Mouse (Mus musculus): ENCODE results near the gene Asb16. TPM values are rescaled to one million over a fixed set of nuclear protein-coding genes. Genes with fewer than 3 reads are reported as not detected.

The Asb16 gene
- polyA plus RNA-seq, 1 experiment: 0.70 TPM

DNA sequence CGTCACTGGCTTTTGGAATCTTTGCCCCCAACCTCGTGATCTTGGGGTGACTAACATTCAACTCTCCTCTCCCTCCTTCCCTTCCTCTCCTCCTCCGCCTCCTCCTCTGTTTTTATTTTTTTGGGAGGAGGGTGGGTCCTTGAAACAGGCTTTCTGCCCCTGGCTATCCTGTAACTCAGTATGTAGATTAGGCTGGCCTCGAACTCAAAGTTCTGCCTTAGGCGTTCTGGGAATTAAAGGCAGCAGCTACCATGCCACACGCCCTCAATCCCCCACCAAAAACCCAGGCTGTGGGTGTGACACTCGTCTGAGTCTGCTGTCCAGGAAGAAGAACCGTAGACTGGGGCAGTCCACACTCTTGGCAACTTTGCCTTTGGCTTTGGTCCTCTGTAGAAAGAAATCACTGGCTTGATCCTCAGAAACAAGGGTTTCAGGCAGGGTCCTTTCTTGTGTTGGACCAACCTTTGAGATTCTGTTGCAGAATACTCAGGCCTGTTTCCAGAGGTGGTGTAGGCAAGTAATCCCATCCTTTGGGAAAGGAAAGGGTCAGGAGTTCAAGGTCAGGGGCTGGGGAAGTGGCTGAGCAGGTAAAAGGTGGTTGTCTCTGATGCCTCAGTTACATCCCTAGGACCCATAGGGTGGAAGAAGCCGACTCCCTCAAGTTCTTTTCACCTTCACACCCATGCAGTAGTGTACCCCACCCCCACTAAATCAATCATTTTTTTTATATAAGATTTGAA, 19.0 kb upstream of the Asb16 start:
- Histone ChIP-seq H3K27ac (ENCODE audit: insufficient read depth, low read depth, low read length) (no peak overlapping the region), H3K4me1 (ENCODE audit: control insufficient read depth, insufficient read depth, low read length) (no peaks in the 10 kb centered on the region), H3K4me3 (ENCODE audit: insufficient read depth, low read depth, low read length) (no peak overlapping the region), H3K27me3 (replicated peaks; ENCODE audit: control insufficient read depth, insufficient read depth, low read length) (no peaks in the 10 kb centered on the region), H3K36me3 (ENCODE audit: control insufficient read depth, insufficient read depth, low read length) (no peaks in the 10 kb centered on the region)
- 19% methylated on average over 9 of the region's 9 CpGs for WGBS
- TF ChIP-seq POLR2A (IDR thresholded peaks at IDR 0.05; ENCODE audit: low read depth, low read length) (no peak), CTCF (conservative IDR thresholded peaks at IDR 0.05; ENCODE audit: insufficient read depth, insufficient read length, low read depth, low read length) (no peak)
- no peak for DNase-seq

DNA sequence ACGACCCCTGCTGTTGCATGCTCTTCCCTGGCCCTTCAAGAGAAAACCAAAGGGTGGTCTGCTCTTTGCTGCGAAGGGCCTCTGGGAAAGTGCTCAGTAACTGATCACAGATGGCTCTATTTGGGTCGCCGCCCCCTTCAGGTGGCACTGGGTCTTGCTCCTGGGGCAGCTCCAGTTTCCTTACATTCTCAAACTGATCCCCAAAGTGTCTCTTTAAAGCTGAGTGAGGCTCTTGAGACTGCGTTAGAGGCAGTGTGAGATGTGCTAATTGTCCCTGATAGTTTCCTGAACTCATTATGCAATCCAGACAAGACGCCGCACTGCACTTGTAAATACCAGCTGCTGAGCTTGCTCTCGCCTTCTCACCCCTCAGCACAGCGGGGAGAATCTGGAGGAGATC, 11.0 kb upstream of the Asb16 start:
- H3K27me3 ChIP-seq (replicated peaks; ENCODE audit: control insufficient read depth, insufficient read depth, low read length): no peaks in the 10 kb centered on the region
- TF ChIP-seq POLR2A (IDR thresholded peaks at IDR 0.05; ENCODE audit: low read depth, low read length) (no peak), CTCF (conservative IDR thresholded peaks at IDR 0.05; ENCODE audit: insufficient read depth, insufficient read length, low read depth, low read length) (peak; percentile 34; the same call in 1 of the 2 replicates)
- H3K4me1 ChIP-seq (ENCODE audit: control insufficient read depth, insufficient read depth, low read length): no peaks in the 10 kb centered on the region
- no peaks in the 10 kb centered on the region for H3K36me3 ChIP-seq (ENCODE audit: control insufficient read depth, insufficient read depth, low read length)
- H3K27ac ChIP-seq (ENCODE audit: insufficient read depth, low read depth, low read length): no peak overlapping the region
- DNase-seq: no peak
- 52% methylated on average over 9 of the region's 9 CpGs for WGBS
- no peak overlapping the region for H3K4me3 ChIP-seq (ENCODE audit: insufficient read depth, low read depth, low read length)

DNA sequence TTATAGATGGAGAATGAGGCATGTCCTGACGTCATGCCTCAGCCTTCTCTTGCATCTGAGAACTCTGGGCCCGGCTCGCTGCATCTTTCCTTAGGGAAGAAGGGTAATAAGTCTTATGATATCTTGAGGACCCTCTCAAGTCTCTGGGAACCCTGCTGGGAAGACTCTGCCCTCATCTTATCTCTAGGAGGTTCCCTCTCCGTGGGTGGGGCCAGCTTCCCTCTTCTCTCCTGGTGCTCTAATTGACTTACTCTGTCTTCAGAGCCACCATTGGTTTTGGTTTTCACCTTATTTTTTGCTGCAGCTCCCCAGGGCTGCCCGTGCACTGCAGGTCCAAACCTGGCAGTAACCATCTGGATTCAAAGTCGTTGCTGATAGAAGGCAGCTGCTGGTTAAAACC, 10.4 kb upstream of the Asb16 start:
- no peaks in the 10 kb centered on the region for H3K27me3 ChIP-seq (replicated peaks; ENCODE audit: control insufficient read depth, insufficient read depth, low read length)
- no peak for DNase-seq
- 90% methylated on average over 6 of the region's 6 CpGs for WGBS
- no peak overlapping the region for H3K4me3 ChIP-seq (ENCODE audit: insufficient read depth, low read depth, low read length)
- H3K27ac ChIP-seq (ENCODE audit: insufficient read depth, low read depth, low read length): no peak overlapping the region
- no peaks in the 10 kb centered on the region for H3K4me1 ChIP-seq (ENCODE audit: control insufficient read depth, insufficient read depth, low read length)
- TF ChIP-seq POLR2A (IDR thresholded peaks at IDR 0.05; ENCODE audit: low read depth, low read length) (no peak), CTCF (conservative IDR thresholded peaks at IDR 0.05; ENCODE audit: insufficient read depth, insufficient read length, low read depth, low read length) (no peak)
- H3K36me3 ChIP-seq (ENCODE audit: control insufficient read depth, insufficient read depth, low read length): no peaks in the 10 kb centered on the region

DNA sequence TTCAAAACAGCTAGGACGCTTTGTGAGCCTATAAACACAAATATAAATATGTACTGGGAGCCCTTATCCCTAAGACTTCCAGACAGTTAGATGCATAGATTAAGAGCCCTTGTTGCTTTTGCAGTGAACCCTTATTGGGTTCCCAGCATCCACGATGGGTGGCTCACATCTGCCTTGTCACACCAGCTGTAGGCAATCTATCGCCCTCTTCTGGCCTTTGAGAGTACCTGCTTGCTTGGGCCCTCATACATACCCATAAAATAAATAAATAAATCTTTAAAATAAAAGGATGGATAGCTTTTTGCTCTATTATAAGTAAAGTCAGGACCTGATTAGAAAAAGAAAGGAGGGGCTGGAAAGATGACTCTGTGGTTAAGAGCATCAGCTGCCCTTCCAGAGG, 10.0 kb upstream of the Asb16 start:
- DNase-seq: no peak
- WGBS: 97% methylated on average over 3 of the region's 3 CpGs
- no peaks in the 10 kb centered on the region for H3K27me3 ChIP-seq (replicated peaks; ENCODE audit: control insufficient read depth, insufficient read depth, low read length)
- H3K4me3 ChIP-seq (ENCODE audit: insufficient read depth, low read depth, low read length): no peak overlapping the region
- TF ChIP-seq POLR2A (IDR thresholded peaks at IDR 0.05; ENCODE audit: low read depth, low read length) (no peak), CTCF (conservative IDR thresholded peaks at IDR 0.05; ENCODE audit: insufficient read depth, insufficient read length, low read depth, low read length) (peak; percentile 30; the same call in 1 of the 2 replicates)
- H3K36me3 ChIP-seq (ENCODE audit: control insufficient read depth, insufficient read depth, low read length): no peaks in the 10 kb centered on the region
- no peaks in the 10 kb centered on the region for H3K4me1 ChIP-seq (ENCODE audit: control insufficient read depth, insufficient read depth, low read length)
- H3K27ac ChIP-seq (ENCODE audit: insufficient read depth, low read depth, low read length): no peak overlapping the region

DNA sequence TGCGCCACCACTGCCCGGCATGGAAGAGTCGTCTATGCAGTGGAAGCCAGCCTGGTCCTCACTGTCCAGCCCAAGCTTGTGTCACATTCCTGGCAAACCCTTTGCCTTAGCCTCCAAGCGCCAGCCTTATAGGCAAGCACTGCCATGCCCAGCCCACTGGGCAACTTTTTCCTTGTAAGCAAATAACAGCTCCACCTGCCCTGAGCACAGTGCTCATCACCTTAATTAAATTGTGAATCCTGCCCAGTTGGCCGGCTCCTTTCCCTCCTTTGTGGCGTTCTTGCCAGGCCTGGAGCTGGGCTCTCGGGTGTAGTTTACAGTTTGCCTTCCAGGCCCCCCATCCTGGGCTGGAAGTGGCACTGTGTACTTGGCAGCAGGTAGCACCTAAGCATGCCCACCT, 5.3 kb upstream of the Asb16 start:
- Histone ChIP-seq H3K4me1 (ENCODE audit: control insufficient read depth, insufficient read depth, low read length) (peaks cover 3% of the 10 kb centered on the region; the same call in 1 of the 2 replicates), H3K27ac (ENCODE audit: insufficient read depth, low read depth, low read length) (no peak overlapping the region), H3K36me3 (ENCODE audit: control insufficient read depth, insufficient read depth, low read length) (no peaks in the 10 kb centered on the region), H3K4me3 (ENCODE audit: insufficient read depth, low read depth, low read length) (no peak overlapping the region), H3K27me3 (replicated peaks; ENCODE audit: control insufficient read depth, insufficient read depth, low read length) (no peaks in the 10 kb centered on the region)
- DNase-seq: no peak
- 87% methylated on average over 7 of the region's 7 CpGs for WGBS
- no peak for TF ChIP-seq POLR2A (IDR thresholded peaks at IDR 0.05; ENCODE audit: low read depth, low read length)
- TF ChIP-seq CTCF (conservative IDR thresholded peaks at IDR 0.05; ENCODE audit: insufficient read depth, insufficient read length, low read depth, low read length): no peak

DNA sequence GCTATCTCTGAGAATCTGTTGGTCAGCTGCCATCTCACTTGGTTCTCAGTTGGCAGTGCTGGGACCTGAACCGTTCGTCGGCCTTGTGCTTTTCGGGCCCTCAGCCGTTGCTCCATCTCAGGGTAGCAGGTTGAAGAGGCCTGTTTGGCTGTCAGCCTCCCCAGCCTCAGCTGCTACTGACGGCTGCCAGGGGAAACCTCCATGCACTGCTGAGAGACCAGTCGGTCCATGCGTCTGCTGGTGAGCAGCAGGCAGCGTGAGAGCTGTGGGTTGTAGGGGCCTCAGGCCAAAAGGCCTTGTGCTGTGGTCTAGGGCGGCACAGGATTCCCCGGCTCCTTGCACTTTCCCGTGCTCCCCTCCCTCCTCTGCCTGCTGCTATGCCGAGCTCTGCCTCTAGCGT, 2.7 kb upstream of the Asb16 start:
- Histone ChIP-seq H3K27ac (ENCODE audit: insufficient read depth, low read depth, low read length) (no peak overlapping the region), H3K4me1 (ENCODE audit: control insufficient read depth, insufficient read depth, low read length) (peaks cover 3% of the 10 kb centered on the region; the same call in 1 of the 2 replicates), H3K27me3 (replicated peaks; ENCODE audit: control insufficient read depth, insufficient read depth, low read length) (no peaks in the 10 kb centered on the region), H3K4me3 (ENCODE audit: insufficient read depth, low read depth, low read length) (no peak overlapping the region), H3K36me3 (ENCODE audit: control insufficient read depth, insufficient read depth, low read length) (no peaks in the 10 kb centered on the region)
- DNase-seq: no peak
- 89% methylated on average over 14 of the region's 14 CpGs for WGBS
- TF ChIP-seq CTCF (conservative IDR thresholded peaks at IDR 0.05; ENCODE audit: insufficient read depth, insufficient read length, low read depth, low read length) (no peak), POLR2A (IDR thresholded peaks at IDR 0.05; ENCODE audit: low read depth, low read length) (no peak)

DNA sequence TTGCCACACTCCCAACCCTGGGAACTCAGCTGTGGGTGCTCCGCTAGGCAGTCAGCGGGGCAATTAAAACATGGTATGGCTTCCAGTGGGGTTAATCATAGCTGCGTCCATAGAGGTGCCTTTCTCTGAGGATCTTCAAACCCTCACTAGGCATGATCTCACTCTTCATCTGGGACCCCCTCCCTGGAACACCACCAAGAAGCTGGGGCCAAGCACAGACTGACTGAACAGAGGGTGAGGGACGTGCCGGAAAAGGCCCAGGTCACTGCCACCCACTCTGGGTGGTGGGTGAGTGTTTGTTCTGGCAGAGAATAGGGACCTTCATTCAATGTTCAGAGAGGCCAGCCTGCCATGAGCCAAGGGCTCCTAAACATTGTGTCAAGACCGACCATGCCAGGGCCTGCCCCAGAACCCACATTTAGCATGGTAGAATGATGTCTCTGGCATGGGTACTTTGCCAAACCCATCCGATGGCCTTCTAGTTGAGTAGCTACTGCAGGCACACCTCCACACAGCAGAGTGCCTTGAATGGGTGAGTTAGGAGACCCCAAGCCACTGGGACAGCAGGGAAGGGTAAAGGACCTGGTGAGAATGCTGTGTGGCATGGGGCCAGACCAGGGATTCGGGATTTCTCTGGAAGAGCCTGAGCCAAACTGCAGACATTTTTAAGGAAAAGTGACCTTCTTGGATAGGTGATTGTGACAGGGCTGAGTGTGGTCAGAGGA, 1.8 kb upstream of the Asb16 start:
- peaks cover 3% of the 10 kb centered on the region; the same call in 1 of the 2 replicates for H3K4me1 ChIP-seq (ENCODE audit: control insufficient read depth, insufficient read depth, low read length)
- TF ChIP-seq CTCF (conservative IDR thresholded peaks at IDR 0.05; ENCODE audit: insufficient read depth, insufficient read length, low read depth, low read length) (no peak), POLR2A (IDR thresholded peaks at IDR 0.05; ENCODE audit: low read depth, low read length) (no peak)
- H3K27ac ChIP-seq (ENCODE audit: insufficient read depth, low read depth, low read length): no peak overlapping the region
- H3K4me3 ChIP-seq (ENCODE audit: insufficient read depth, low read depth, low read length): no peak overlapping the region
- H3K27me3 ChIP-seq (replicated peaks; ENCODE audit: control insufficient read depth, insufficient read depth, low read length): no peaks in the 10 kb centered on the region
- 92% methylated on average over 8 of the region's 8 CpGs for WGBS
- H3K36me3 ChIP-seq (ENCODE audit: control insufficient read depth, insufficient read depth, low read length): no peaks in the 10 kb centered on the region
- no peak for DNase-seq
